Mouse (Mus musculus) neural tube, embryonic 11.5 days (tissue): ENCODE data around the gene Gda. TPM values are rescaled to one million over a fixed set of nuclear protein-coding genes. Genes with fewer than 3 reads are reported as not detected.

Source experiments
- ATAC-seq: fragments of 200-750 bp; cut with Nextera tagmentation; 2 replicates; pipeline ENCODE4 v1.8.0; 2017; ENCODE audit warnings: moderate number of reproducible peaks, mild to moderate bottlenecking, moderate TSS enrichment, moderate library complexity; ENCODE audit not compliant: insufficient read depth, low FRiP score, low TSS enrichment
- DNase-seq: peaks from one replicate; pipeline ENCODE4 v3.0.0-alpha.2; 2015; ENCODE audit warnings: low spot score
- H3K27ac ChIP-seq: fragments of 300-500 bp; sonication (generic); 2 replicates; pipeline ENCODE4 v1.5.1; 2014; ENCODE audit warnings: low read depth, mild to moderate bottlenecking, low read length
- H3K27me3 ChIP-seq: fragments of 300-500 bp; sonication (generic); 2 replicates; pipeline ENCODE4 v1.6.1; 2014; ENCODE audit warnings: mild to moderate bottlenecking, low read length, mixed read lengths; ENCODE audit not compliant: control insufficient read depth, insufficient read depth
- H3K36me3 ChIP-seq: fragments of 300-500 bp; sonication (generic); 2 replicates; pipeline ENCODE4 v1.6.1; 2014; ENCODE audit warnings: mild to moderate bottlenecking, low read length, moderate library complexity, mixed read lengths; ENCODE audit not compliant: control insufficient read depth, insufficient read depth
- H3K4me1 ChIP-seq: fragments of 300-500 bp; sonication (generic); 2 replicates; pipeline ENCODE4 v1.6.1; 2014; ENCODE audit warnings: low read length, mixed read lengths; ENCODE audit not compliant: control insufficient read depth, insufficient read depth
- H3K4me2 ChIP-seq: fragments of 300-500 bp; sonication (generic); 2 replicates; pipeline ENCODE4 v1.6.1; 2014; ENCODE audit warnings: low read depth, mild to moderate bottlenecking, moderate library complexity
- H3K4me3 ChIP-seq: fragments of 300-500 bp; sonication (generic); 2 replicates; pipeline ENCODE4 v1.5.1; 2014; ENCODE audit warnings: low read depth, low read length
- H3K9ac ChIP-seq: fragments of 300-500 bp; sonication (generic); 2 replicates; pipeline ENCODE4 v1.6.1; 2014; ENCODE audit warnings: mild to moderate bottlenecking, low read length
- H3K9me3 ChIP-seq: fragments of 300-500 bp; sonication (generic); 2 replicates; pipeline ENCODE4 v1.6.1; 2016; ENCODE audit warnings: low read length; ENCODE audit not compliant: control insufficient read depth
- WGBS: fragments of 180-500 bp; shearing (Covaris S2); extraction: QIAGEN DNeasy Blood & Tissue Kit; methylation state at CpG from one replicate; pipeline ENCODE4 v1.1.7; 2014; 5-methylcytosine and 5-hydroxymethylcytosine counted together
- polyA plus RNA-seq: library from polyadenylated mRNA; unstranded; fragments of >200 nt; fragmentation: Nextera tagmentation; extraction: Ambion mirVana; gene quantifications from 2 replicates; pipeline ENCODE4 v1.2.1, GENCODE M21; 2014

Gda gene
- polyA plus RNA-seq, 1 experiment from 2014 or later = not detected

- Histone ChIP-seq H3K4me3 (no peak overlapping the region), H3K9ac (no peak overlapping the region), H3K4me1 (no peaks in the 10 kb centered on the region), H3K36me3 (no peaks in the 10 kb centered on the region), H3K27ac (no peak overlapping the region), H3K9me3 (no peaks in the 10 kb centered on the region), H3K4me2 (no peak overlapping the region), H3K27me3 (no peaks in the 10 kb centered on the region)
- 92% methylated on average over 4 of the region's 4 CpGs for WGBS
- DNase-seq = no peak
- no peak for ATAC-seq
These were observed 39.9 kb downstream of the Gda start for GRCm38 (mm10) chr19:21433348-21433747.

GRCm38 (mm10) chr19:21432879-21433278, 40.4 kb downstream of the Gda start:
- Histone ChIP-seq H3K4me1 (no peaks in the 10 kb centered on the region), H3K4me3 (no peak overlapping the region), H3K36me3 (no peaks in the 10 kb centered on the region), H3K9ac (no peak overlapping the region), H3K9me3 (no peaks in the 10 kb centered on the region), H3K27me3 (no peaks in the 10 kb centered on the region), H3K4me2 (no peak overlapping the region), H3K27ac (no peak overlapping the region)
- DNase-seq = no peak
- 85% methylated on average over 2 of the region's 2 CpGs for WGBS
- no peak for ATAC-seq

- Histone ChIP-seq H3K9ac (no peak overlapping the region), H3K9me3 (no peaks in the 10 kb centered on the region), H3K4me2 (no peak overlapping the region), H3K27ac (no peak overlapping the region), H3K4me1 (no peaks in the 10 kb centered on the region), H3K36me3 (no peaks in the 10 kb centered on the region), H3K27me3 (no peaks in the 10 kb centered on the region), H3K4me3 (no peak overlapping the region)
- no peak for DNase-seq
- no peak for ATAC-seq
- WGBS = 93% methylated on average over 3 of the region's 3 CpGs
These were observed 41.0 kb downstream of the Gda start for GRCm38 (mm10) chr19:21432286-21432685.

GRCm38 (mm10) chr19:21425391-21425790, 47.9 kb downstream of the Gda start:
- ATAC-seq = no peak

GRCm38 (mm10) chr19:21423731-21424130, 49.5 kb downstream of the Gda start:
- no peak for DNase-seq
- Histone ChIP-seq H3K4me2 (no peak overlapping the region), H3K36me3 (no peaks in the 10 kb centered on the region), H3K4me1 (no peaks in the 10 kb centered on the region), H3K4me3 (no peak overlapping the region), H3K9me3 (no peaks in the 10 kb centered on the region), H3K9ac (no peak overlapping the region), H3K27ac (no peak overlapping the region), H3K27me3 (no peaks in the 10 kb centered on the region)
- no peak for ATAC-seq
- 88% methylated on average over 7 of the region's 7 CpGs for WGBS

More at GRCm38 (mm10) chr19:21425391-21425790, 47.9 kb downstream of the Gda start:
- no peak for DNase-seq
- no peak overlapping the region for H3K9ac ChIP-seq
- no peaks in the 10 kb centered on the region for H3K36me3 ChIP-seq
- H3K27me3 ChIP-seq = no peaks in the 10 kb centered on the region
- H3K27ac ChIP-seq = no peak overlapping the region
- no peak overlapping the region for H3K4me3 ChIP-seq
- 91% methylated on average over 4 of the region's 4 CpGs for WGBS
- no peaks in the 10 kb centered on the region for H3K4me1 ChIP-seq
- H3K4me2 ChIP-seq = no peak overlapping the region
- no peaks in the 10 kb centered on the region for H3K9me3 ChIP-seq

GRCm38 (mm10) chr19:21418418-21418817, 54.8 kb downstream of the Gda start:
- ATAC-seq (no peak), DNase-seq (no peak)
- Histone ChIP-seq H3K4me1 (no peaks in the 10 kb centered on the region), H3K9me3 (no peaks in the 10 kb centered on the region), H3K4me3 (no peak overlapping the region), H3K36me3 (no peaks in the 10 kb centered on the region), H3K4me2 (no peak overlapping the region), H3K9ac (no peak overlapping the region), H3K27ac (no peak overlapping the region), H3K27me3 (no peaks in the 10 kb centered on the region)
- WGBS = 87% methylated on average over 5 of the region's 5 CpGs

- no peak overlapping the region for H3K4me2 ChIP-seq
- H3K9me3 ChIP-seq = no peaks in the 10 kb centered on the region
- no peak overlapping the region for H3K27ac ChIP-seq
- H3K36me3 ChIP-seq = no peaks in the 10 kb centered on the region
- no peak overlapping the region for H3K9ac ChIP-seq
- ATAC-seq (no peak), DNase-seq (no peak)
- H3K4me3 ChIP-seq = no peak overlapping the region
- H3K27me3 ChIP-seq = no peaks in the 10 kb centered on the region
- no peaks in the 10 kb centered on the region for H3K4me1 ChIP-seq
- 80% methylated on average over 3 of the region's 3 CpGs for WGBS
These were observed 57.9 kb downstream of the Gda start for GRCm38 (mm10) chr19:21415377-21415776.

- Histone ChIP-seq H3K27ac (no peak overlapping the region), H3K36me3 (no peaks in the 10 kb centered on the region), H3K4me2 (no peak overlapping the region), H3K9me3 (no peaks in the 10 kb centered on the region), H3K4me1 (no peaks in the 10 kb centered on the region), H3K4me3 (no peak overlapping the region), H3K9ac (no peak overlapping the region), H3K27me3 (no peaks in the 10 kb centered on the region)
- ATAC-seq (no peak), DNase-seq (no peak)
- WGBS = 90% methylated on average over 4 of the region's 4 CpGs
These were observed 64.1 kb downstream of the Gda start for GRCm38 (mm10) chr19:21409178-21409577.

- WGBS = 84% methylated on average over 1 of the region's 1 CpGs
- Histone ChIP-seq H3K4me1 (no peaks in the 10 kb centered on the region), H3K9me3 (no peaks in the 10 kb centered on the region), H3K27me3 (no peaks in the 10 kb centered on the region), H3K9ac (no peak overlapping the region), H3K27ac (no peak overlapping the region), H3K4me2 (no peak overlapping the region), H3K4me3 (no peak overlapping the region), H3K36me3 (no peaks in the 10 kb centered on the region)
- DNase-seq = no peak
- ATAC-seq = no peak
These were observed 65.9 kb downstream of the Gda start for GRCm38 (mm10) chr19:21407363-21407762.
